Mouse (Mus musculus) frontal cortex, postnatal 14 days (tissue): ENCODE data around the gene Loxl1.
A peak's percentile ranks its signal among the peaks of the same experiment; 100 is the strongest.

Experiments
- DNase-seq, 2 experiments: peaks; one replicate each; pipeline ENCODE4 v3.0.0; 2022; ENCODE audit warnings: low spot score in 2 of 2

Gene Loxl1

DNA sequence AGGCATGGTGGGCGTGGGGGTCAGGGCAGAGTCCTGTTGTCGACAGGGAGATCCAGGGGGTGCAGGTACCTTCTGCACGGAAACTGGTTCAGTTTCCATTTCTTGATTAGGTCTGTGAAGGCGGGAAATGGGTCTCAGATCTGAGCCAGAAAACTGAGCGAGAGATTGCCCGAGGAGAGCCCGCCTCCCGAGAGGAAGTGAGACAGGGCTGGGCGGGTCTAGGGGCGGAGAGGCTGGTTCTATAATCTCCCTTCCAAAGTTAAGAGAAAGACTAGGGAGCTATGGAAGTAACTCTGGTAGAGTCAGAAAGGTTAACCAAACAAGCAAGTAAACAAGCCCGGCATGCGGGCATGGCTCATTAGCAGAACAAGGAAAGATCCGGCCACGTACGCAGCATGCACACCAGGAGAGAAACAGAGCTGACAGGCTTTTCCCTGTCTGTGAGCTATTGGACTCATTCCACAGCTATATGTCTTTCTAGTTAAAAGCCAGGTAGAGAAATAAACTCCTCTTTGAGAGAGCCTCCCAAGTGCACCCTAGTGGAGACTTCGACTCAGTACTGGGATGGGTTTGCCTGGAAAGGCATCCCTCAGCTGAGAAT lies 63.3 kb downstream of the Loxl1 start, which contains the start of gene Pml:
Gene Pml, minus strand, starts transcription at position 195 of the 601 bp plus-strand sequence.
- peak in 1 of 2 experiments; percentile 54 for DNase-seq

DNA sequence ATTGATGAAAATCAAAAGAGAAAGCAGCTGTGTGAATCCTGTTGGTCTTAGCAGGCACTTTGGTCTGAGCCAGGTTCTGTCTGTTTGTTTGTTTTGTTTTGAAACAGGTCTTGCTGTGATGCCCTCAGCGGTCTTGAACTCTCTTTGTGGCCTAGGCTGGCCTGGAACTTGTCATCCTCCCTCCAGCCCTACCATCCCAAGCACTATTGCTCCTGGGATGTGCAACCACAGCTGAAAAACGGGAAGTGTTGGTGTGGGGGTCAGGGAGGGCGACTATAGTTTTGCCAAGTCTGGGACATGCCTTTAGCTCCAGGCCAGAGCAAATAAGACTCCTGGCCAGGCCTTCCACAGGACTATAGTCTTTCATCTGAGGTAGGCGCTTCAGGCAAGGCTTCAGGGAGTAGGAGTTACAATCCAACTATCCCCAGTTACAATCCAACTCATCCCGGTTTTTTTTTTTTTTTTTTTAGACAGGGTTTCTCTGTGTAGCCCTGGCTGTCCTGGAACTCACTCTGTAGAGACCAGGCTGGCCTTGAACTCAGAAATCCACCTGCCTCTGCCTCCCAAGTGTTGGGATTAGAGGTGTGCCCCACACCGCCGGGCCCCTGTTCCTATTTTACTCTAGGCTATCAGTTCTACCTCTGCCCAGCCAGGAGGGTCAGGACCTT lies 64.1 kb downstream of the Loxl1 start:
- DNase-seq, result no peak

DNA sequence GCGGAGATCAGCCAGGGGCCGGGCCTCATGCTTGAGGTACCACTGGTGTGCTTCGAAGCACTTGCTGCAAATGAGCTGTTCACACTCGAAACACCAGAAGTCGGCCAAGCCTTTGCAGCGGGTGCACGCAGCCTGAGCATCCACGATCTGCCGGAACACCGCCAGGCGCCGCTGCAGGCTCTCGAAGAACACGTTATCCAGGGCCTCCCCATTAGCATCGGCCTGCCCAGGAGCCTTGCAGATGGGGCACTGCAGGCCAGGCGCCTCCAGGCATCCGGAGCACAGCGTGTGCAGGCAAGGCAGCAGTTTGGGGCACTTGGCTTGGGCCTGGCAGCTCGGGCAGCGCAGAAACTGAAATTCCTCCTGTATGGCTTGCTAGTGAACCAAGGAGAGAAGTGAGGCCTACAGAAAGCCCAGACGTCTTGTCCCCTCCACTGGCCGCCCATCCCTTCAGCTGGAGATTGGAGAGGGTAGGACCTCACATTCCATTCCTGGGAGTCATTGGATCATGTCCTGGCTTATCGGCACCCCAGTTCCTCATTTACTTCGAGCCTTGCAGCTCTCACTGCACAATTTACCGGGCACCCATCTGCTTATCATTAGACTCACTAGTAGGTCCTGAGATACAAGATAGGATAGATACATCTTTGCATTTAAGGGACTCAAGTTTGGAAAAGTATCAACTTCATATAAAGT lies 65.8 kb downstream of the Loxl1 start:
- DNase-seq, result peak; percentile 64 to 69

DNA sequence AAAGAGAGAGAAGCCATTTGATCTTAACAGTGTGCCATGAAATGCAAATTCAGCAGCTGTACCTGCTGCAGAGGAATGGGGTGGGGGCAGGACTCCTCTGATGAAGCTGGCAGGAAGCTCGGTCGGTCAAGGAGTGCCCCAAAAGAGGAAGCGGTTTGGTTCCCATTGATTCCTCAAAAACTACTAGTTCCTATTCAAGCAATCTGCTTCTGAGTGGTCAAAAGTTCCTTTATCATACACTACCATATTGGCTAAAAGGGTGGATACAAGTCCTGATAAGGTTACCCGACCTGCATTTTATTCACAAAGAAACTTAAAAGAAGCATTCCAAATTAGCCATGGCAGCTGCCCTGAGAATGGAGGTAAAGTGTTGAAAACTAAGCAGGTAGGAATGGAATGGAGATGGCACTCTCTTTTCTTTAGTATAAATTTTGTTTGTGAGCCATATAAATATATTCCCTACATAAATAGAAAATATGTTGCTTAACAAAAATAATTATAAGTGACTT lies 66.8 kb downstream of the Loxl1 start:
- DNase-seq, result no peak

DNA sequence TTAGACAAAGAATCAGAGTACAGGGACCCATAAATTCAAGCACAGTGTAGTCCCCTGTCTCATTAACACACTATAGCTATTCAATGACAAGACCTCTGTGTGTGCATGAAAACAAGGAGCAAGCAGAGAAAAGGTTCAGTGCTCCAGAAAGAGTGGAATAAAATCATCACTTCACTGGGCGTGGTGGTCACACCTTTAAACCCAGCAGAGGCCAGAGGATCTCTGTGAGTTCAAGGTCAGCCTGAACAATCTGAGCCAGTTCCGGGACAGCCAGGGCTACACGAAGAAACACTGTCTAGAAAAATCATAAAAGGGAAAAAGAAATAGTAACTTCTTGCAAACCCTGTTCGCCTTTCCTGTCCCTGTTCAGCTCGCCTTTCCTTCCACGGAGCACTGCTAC lies 69.3 kb downstream of the Loxl1 start:
- DNase-seq, result no peak

DNA sequence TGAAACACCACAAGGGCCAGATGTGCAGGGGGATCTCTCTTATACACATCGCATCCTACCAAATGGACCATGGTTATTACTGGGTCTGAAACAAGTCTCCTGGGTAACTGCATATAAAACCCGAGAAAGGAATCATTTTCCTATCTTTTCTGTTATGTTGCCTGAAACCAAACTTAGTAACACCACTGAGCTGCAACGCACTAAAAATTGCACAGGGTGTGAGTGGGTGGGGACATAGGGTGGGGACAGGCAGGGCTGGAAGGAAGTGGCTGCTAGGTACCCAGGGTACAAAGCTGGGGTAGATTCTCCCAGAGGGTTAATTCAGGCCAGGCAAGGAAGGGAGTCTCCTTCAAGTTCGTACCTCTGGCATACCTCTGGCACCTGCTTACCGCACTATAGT lies 70.3 kb downstream of the Loxl1 start:
- no peak for DNase-seq

DNA sequence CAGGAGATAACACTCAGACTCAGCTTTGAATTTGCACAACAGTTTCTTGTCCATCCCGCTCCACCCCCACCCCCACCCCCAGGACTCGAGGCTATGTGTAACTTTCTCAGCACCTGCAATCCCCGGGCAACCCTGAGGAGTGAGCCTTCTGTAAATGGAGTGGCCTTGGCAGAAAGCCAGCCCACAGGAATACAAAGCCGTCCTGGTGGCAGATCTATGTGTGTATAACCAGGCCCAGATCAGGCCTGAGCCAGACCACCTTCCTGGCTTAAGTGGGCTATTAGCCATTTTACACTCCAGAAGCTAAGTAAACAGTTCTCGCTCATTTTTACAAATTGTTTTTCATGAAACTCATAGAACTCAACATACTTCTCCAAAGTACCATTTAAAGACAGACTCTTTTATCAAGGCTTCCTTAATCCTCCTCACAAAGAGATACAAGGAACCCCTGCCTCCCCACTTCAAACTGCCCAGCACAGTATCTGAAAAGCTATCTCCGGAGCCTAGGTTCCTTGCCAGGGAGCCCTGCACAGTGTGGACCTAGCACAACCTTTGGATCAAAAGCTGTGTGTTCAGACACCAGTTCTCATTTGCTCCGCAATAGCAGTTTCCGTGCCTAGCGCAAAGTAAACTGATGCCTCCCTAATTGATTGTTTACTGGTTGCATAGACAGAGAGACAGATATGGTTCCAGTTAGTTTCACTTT lies 71.1 kb downstream of the Loxl1 start:
- DNase-seq, result no peak
